Mouse (Mus musculus): ENCODE data around the gene Sipa1l1.

Sipa1l1 gene

GRCm38 (mm10) chr12:82168820-82169533, at the start of gene Sipa1l1:
TSS of gene Sipa1l1 (plus strand) at chr12:82169320.
- TF ChIP-seq GATA4 (IDR thresholded peaks at IDR 0.05; ENCODE audit: insufficient replicate concordance, low read length): no peak

- no peak for TF ChIP-seq GATA4 (IDR thresholded peaks at IDR 0.05; ENCODE audit: insufficient replicate concordance, low read length)
Measured at GRCm38 (mm10) chr12:82121947-82122346, 47.2 kb upstream of the Sipa1l1 start.

- no peak for TF ChIP-seq GATA4 (IDR thresholded peaks at IDR 0.05; ENCODE audit: insufficient replicate concordance, low read length)
Measured at GRCm38 (mm10) chr12:82122450-82123249, 46.5 kb upstream of the Sipa1l1 start.

GRCm38 (mm10) chr12:82126796-82127195, 42.3 kb upstream of the Sipa1l1 start:
- no peak for TF ChIP-seq GATA4 (IDR thresholded peaks at IDR 0.05; ENCODE audit: insufficient replicate concordance, low read length)

- no peak for TF ChIP-seq GATA4 (IDR thresholded peaks at IDR 0.05; ENCODE audit: insufficient replicate concordance, low read length)
Measured at GRCm38 (mm10) chr12:82139234-82140166, 29.6 kb upstream of the Sipa1l1 start.

GRCm38 (mm10) chr12:82143371-82143770, 25.7 kb upstream of the Sipa1l1 start:
- no peak for TF ChIP-seq GATA4 (IDR thresholded peaks at IDR 0.05; ENCODE audit: insufficient replicate concordance, low read length)

- no peak for TF ChIP-seq GATA4 (IDR thresholded peaks at IDR 0.05; ENCODE audit: insufficient replicate concordance, low read length)
Measured at GRCm38 (mm10) chr12:82145173-82145572, 23.9 kb upstream of the Sipa1l1 start.

- no peak for TF ChIP-seq GATA4 (IDR thresholded peaks at IDR 0.05; ENCODE audit: insufficient replicate concordance, low read length)
Measured at GRCm38 (mm10) chr12:82147021-82147693, 22.0 kb upstream of the Sipa1l1 start.

GRCm38 (mm10) chr12:82148328-82148930, 20.7 kb upstream of the Sipa1l1 start:
- no peak for TF ChIP-seq GATA4 (IDR thresholded peaks at IDR 0.05; ENCODE audit: insufficient replicate concordance, low read length)

GRCm38 (mm10) chr12:82151019-82151418, 18.1 kb upstream of the Sipa1l1 start:
- no peak for TF ChIP-seq GATA4 (IDR thresholded peaks at IDR 0.05; ENCODE audit: insufficient replicate concordance, low read length)

GRCm38 (mm10) chr12:82154527-82154926, 14.6 kb upstream of the Sipa1l1 start:
- TF ChIP-seq GATA4 (IDR thresholded peaks at IDR 0.05; ENCODE audit: insufficient replicate concordance, low read length): no peak

GRCm38 (mm10) chr12:82158516-82158915, 10.6 kb upstream of the Sipa1l1 start:
- TF ChIP-seq GATA4 (IDR thresholded peaks at IDR 0.05; ENCODE audit: insufficient replicate concordance, low read length): no peak

- TF ChIP-seq GATA4 (IDR thresholded peaks at IDR 0.05; ENCODE audit: insufficient replicate concordance, low read length): no peak
Measured at GRCm38 (mm10) chr12:82159372-82159771, 9.7 kb upstream of the Sipa1l1 start.

- no peak for TF ChIP-seq GATA4 (IDR thresholded peaks at IDR 0.05; ENCODE audit: insufficient replicate concordance, low read length)
Measured at GRCm38 (mm10) chr12:82165651-82166050, 3.5 kb upstream of the Sipa1l1 start.

All from liver, adult (tissue).